Mouse (Mus musculus) hindbrain, embryonic 10.5 days (tissue): ENCODE measurements around the gene Prmt7. TPM values are rescaled to one million over a fixed set of nuclear protein-coding genes. Genes with fewer than 3 reads are reported as not detected.
"Not testable (repeated sequence)": the region's sequence is repeated elsewhere in the genome, so short reads cannot be mapped to it uniquely, and the experiment has no call there.

Experiments
- DNase-seq: peaks from one replicate; pipeline ENCODE4 v3.0.0-alpha.2; 2017; ENCODE audit warnings: low spot score
- H3K27ac ChIP-seq: fragments of 300-500 bp; sonication (generic); 2 replicates; pipeline ENCODE4 v1.5.1; 2016; ENCODE audit warnings: mild to moderate bottlenecking, moderate library complexity
- H3K27me3 ChIP-seq: fragments of 300-500 bp; sonication (generic); 2 replicates; pipeline ENCODE4 v1.6.1; 2016; ENCODE audit warnings: mild to moderate bottlenecking; ENCODE audit not compliant: poor library complexity, insufficient read depth, severe bottlenecking
- H3K36me3 ChIP-seq: fragments of 300-500 bp; sonication (generic); 2 replicates; pipeline ENCODE4 v1.6.1; 2016; ENCODE audit warnings: mild to moderate bottlenecking, moderate library complexity
- H3K4me1 ChIP-seq: fragments of 300-500 bp; sonication (generic); replicated peaks from 2 replicates; pipeline ENCODE4 v1.6.1; 2016; ENCODE audit warnings: mild to moderate bottlenecking
- H3K4me3 ChIP-seq: fragments of 300-500 bp; sonication (generic); 2 replicates; pipeline ENCODE4 v1.5.1; 2016; ENCODE audit warnings: mild to moderate bottlenecking, moderate library complexity
- H3K9me3 ChIP-seq: fragments of 300-500 bp; sonication (generic); 2 replicates; pipeline ENCODE4 v1.6.1; 2016; ENCODE audit warnings: mild to moderate bottlenecking, moderate library complexity
- WGBS: fragments of 180-500 bp; shearing (Covaris S2); methylation state at CpG from one replicate; pipeline ENCODE4 v1.1.7; 2016; 5-methylcytosine and 5-hydroxymethylcytosine counted together
- polyA plus RNA-seq: library from polyadenylated mRNA; unstranded; fragments of >200 nt; fragmentation: Nextera tagmentation; extraction: Ambion mirVana; gene quantifications from 2 replicates; pipeline ENCODE4 v1.2.1, GENCODE M21; 2016

Gene Prmt7
- polyA plus RNA-seq, 1 experiment from 2014 or later = 71.1 TPM

DNA sequence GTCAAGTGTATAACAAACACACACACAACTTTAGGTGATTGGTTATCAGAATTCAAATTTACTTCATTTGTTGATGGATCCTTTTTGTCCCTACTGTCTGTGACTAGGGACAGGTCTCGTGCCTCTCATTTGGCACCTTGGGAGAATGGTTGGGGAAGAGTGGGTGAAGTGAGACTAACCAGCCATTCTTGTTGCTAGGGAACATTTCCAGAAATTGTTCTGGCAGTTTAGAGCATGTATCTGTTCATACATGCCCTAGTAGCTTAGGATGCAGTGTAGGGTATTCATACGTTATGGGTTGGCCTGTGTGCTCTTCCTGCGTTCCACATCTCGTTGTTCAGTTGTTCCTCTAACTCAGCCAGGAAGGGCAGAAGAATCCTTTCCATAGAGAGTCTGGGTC is 21.6 kb upstream of the Prmt7 start:
- H3K9me3 ChIP-seq = no peaks in the 10 kb centered on the region
- H3K36me3 ChIP-seq = peaks cover 94% of the 10 kb centered on the region
- WGBS = 98% methylated on average over 4 of the region's 4 CpGs
- no peak overlapping the region for H3K4me3 ChIP-seq
- DNase-seq = no peak
- no peak overlapping the region for H3K27ac ChIP-seq
- no peaks in the 10 kb centered on the region for H3K27me3 ChIP-seq
- no peaks in the 10 kb centered on the region for H3K4me1 ChIP-seq

GRCm38 (mm10) chr8:106191639-106192038 is 19.1 kb upstream of the Prmt7 start:
- WGBS = 93% methylated on average over 5 of the region's 5 CpGs
- Histone ChIP-seq H3K9me3 (no peaks in the 10 kb centered on the region), H3K36me3 (peaks cover 94% of the 10 kb centered on the region), H3K4me1 (no peaks in the 10 kb centered on the region), H3K4me3 (no peak overlapping the region), H3K27ac (no peak overlapping the region), H3K27me3 (no peaks in the 10 kb centered on the region)
- DNase-seq = no peak

- H3K27ac ChIP-seq = no peak overlapping the region
- H3K27me3 ChIP-seq = no peaks in the 10 kb centered on the region
- no peak for DNase-seq
- H3K36me3 ChIP-seq = peaks cover 94% of the 10 kb centered on the region
- no peaks in the 10 kb centered on the region for H3K4me1 ChIP-seq
- no peak overlapping the region for H3K4me3 ChIP-seq
- H3K9me3 ChIP-seq = no peaks in the 10 kb centered on the region
- WGBS = 89% methylated on average over 6 of the region's 6 CpGs
Observed at GRCm38 (mm10) chr8:106193162-106193561, 17.6 kb upstream of the Prmt7 start.

DNA sequence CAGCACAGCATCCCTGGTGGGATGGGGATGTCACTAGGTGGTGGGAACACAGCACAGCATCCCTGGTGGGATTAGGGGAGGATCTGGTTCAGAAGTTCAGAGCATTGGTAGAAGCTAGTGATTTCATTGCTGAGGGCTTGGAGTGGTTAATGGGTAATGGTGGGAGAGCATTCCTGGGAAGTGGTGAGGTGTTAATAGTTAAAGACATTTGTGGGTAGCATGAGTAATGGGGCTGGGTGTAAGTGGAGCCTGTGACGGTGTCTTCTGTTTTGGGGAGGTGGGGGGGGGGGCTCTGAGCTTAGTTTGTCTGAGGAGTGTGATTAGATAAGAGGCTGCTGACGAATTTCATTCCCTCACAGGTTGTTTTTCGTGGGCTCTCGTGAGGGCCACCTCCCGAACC is 16.7 kb upstream of the Prmt7 start:
- H3K27ac ChIP-seq = no peak overlapping the region
- H3K4me1 ChIP-seq = no peaks in the 10 kb centered on the region
- H3K27me3 ChIP-seq = no peaks in the 10 kb centered on the region
- DNase-seq = no peak
- no peak overlapping the region for H3K4me3 ChIP-seq
- WGBS = 90% methylated on average over 5 of the region's 5 CpGs
- H3K9me3 ChIP-seq = no peaks in the 10 kb centered on the region
- H3K36me3 ChIP-seq = peaks cover 92% of the 10 kb centered on the region

- WGBS = 33% methylated on average over 1 of the region's 1 CpGs
- Histone ChIP-seq H3K4me3 (no peak overlapping the region), H3K27me3 (no peaks in the 10 kb centered on the region), H3K27ac (no peak overlapping the region), H3K4me1 (no peaks in the 10 kb centered on the region), H3K9me3 (no peaks in the 10 kb centered on the region), H3K36me3 (peaks cover 98% of the 10 kb centered on the region)
- DNase-seq = peak; percentile 34
Observed at GRCm38 (mm10) chr8:106198741-106199140, 12.0 kb upstream of the Prmt7 start.

- H3K27ac ChIP-seq, H3K4me3 ChIP-seq, H3K27me3 ChIP-seq, DNase-seq, H3K4me1 ChIP-seq, H3K9me3 ChIP-seq: not testable (repeated sequence)
- 90% methylated on average over 3 of the region's 3 CpGs for WGBS
- peaks cover 98% of the 10 kb centered on the region for H3K36me3 ChIP-seq
Observed at GRCm38 (mm10) chr8:106199596-106199995, 11.1 kb upstream of the Prmt7 start.

- Histone ChIP-seq H3K36me3 (peaks cover 65% of the 10 kb centered on the region), H3K9me3 (no peaks in the 10 kb centered on the region), H3K27ac (peak overlapping the region; percentile 95), H3K4me3 (peak overlapping the region; percentile 96), H3K4me1 (peaks cover 24% of the 10 kb centered on the region), H3K27me3 (no peaks in the 10 kb centered on the region)
- WGBS = under 1% methylated on average over 35 of the region's 35 CpGs
- peak; percentile 6 for DNase-seq
Observed at GRCm38 (mm10) chr8:106210035-106210731, 553 bp upstream of the Prmt7 start.

GRCm38 (mm10) chr8:106211421-106211820 is 685 bp downstream of the Prmt7 start:
- no peaks in the 10 kb centered on the region for H3K9me3 ChIP-seq
- peaks cover 24% of the 10 kb centered on the region for H3K4me1 ChIP-seq
- DNase-seq = no peak
- H3K27ac ChIP-seq = peak overlapping the region; percentile 95
- H3K27me3 ChIP-seq = no peaks in the 10 kb centered on the region
- H3K36me3 ChIP-seq = peaks cover 66% of the 10 kb centered on the region
- WGBS = 7% methylated on average over 13 of the region's 13 CpGs
- H3K4me3 ChIP-seq = peak overlapping the region; percentile 96

- Histone ChIP-seq H3K27ac (no peak overlapping the region), H3K4me1 (peaks cover 24% of the 10 kb centered on the region), H3K36me3 (peaks cover 68% of the 10 kb centered on the region), H3K4me3 (no peak overlapping the region), H3K9me3 (no peaks in the 10 kb centered on the region), H3K27me3 (no peaks in the 10 kb centered on the region)
- DNase-seq = no peak
- 96% methylated on average over 3 of the region's 3 CpGs for WGBS
Observed at GRCm38 (mm10) chr8:106213959-106214358, 3.2 kb downstream of the Prmt7 start.

- no peak overlapping the region for H3K27ac ChIP-seq
- no peaks in the 10 kb centered on the region for H3K27me3 ChIP-seq
- H3K4me1 ChIP-seq = no peaks in the 10 kb centered on the region
- no peak overlapping the region for H3K4me3 ChIP-seq
- no peak for DNase-seq
- peaks cover 98% of the 10 kb centered on the region for H3K36me3 ChIP-seq
- 92% methylated on average over 3 of the region's 3 CpGs for WGBS
- H3K9me3 ChIP-seq = no peaks in the 10 kb centered on the region
Observed at GRCm38 (mm10) chr8:106219620-106220019, 8.9 kb downstream of the Prmt7 start.

GRCm38 (mm10) chr8:106226589-106226988 is 15.9 kb downstream of the Prmt7 start:
- WGBS = 56% methylated on average over 9 of the region's 9 CpGs
- H3K4me1 ChIP-seq = no peaks in the 10 kb centered on the region
- no peaks in the 10 kb centered on the region for H3K27me3 ChIP-seq
- no peak overlapping the region for H3K27ac ChIP-seq
- peaks cover 92% of the 10 kb centered on the region for H3K36me3 ChIP-seq
- no peak overlapping the region for H3K4me3 ChIP-seq
- H3K9me3 ChIP-seq = no peaks in the 10 kb centered on the region
- peak; percentile 53 for DNase-seq

GRCm38 (mm10) chr8:106231536-106231935 is 20.8 kb downstream of the Prmt7 start:
- H3K36me3 ChIP-seq = peaks cover 92% of the 10 kb centered on the region
- H3K4me3 ChIP-seq = no peak overlapping the region
- no peaks in the 10 kb centered on the region for H3K4me1 ChIP-seq
- no peaks in the 10 kb centered on the region for H3K27me3 ChIP-seq
- H3K27ac ChIP-seq = no peak overlapping the region
- WGBS = 88% methylated on average over 7 of the region's 7 CpGs
- H3K9me3 ChIP-seq = no peaks in the 10 kb centered on the region
- DNase-seq = no peak

DNA sequence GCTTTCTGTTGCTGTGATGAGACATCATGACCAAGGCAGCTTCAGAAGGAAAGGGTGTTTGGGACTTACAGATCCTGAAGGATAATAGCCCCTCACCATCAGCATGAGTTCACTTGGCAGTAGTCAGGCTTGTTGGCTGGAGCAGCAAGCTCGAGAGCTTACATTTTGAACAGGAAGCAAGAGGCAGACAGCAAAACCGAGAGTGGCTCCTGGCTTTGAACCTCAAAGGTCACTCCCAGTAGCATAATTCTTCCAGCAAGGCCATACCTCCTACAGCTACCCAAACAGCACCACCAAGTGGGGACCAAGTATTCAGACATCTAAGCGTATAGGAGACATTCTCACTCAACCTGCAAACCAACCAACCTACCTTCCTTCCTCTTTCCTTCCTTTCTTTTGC is 22.0 kb downstream of the Prmt7 start:
- Histone ChIP-seq H3K27ac (no peak overlapping the region), H3K4me1 (no peaks in the 10 kb centered on the region), H3K9me3 (no peaks in the 10 kb centered on the region), H3K36me3 (peaks cover 92% of the 10 kb centered on the region), H3K27me3 (no peaks in the 10 kb centered on the region), H3K4me3 (no peak overlapping the region)
- no peak for DNase-seq
- WGBS = 81% methylated on average over 3 of the region's 3 CpGs
